Mouse (Mus musculus): Measurements from ENCODE around the gene Tnfaip8l2. TPM values are rescaled to one million over a fixed set of nuclear protein-coding genes. Genes with fewer than 3 reads are reported as not detected.

The Tnfaip8l2 gene
- 100 to 1,000 TPM; 119 to 126 TPM for total RNA-seq (2023)

GRCm38 (mm10) chr3:95141952-95142616 is at the start of gene Tnfaip8l2:
Gene Tnfaip8l2 (minus strand): TSS chr3:95142360.

GRCm38 (mm10) chr3:95159987-95160963 is 18.1 kb upstream of the Tnfaip8l2 start, which contains the start of gene Sema6c:
Gene Sema6c (plus strand): TSS chr3:95160457.

GRCm38 (mm10) chr3:95133680-95134101 is 8.5 kb downstream of the Tnfaip8l2 start, which contains the start of the genes Scnm1 and Lysmd1:
Gene Scnm1 (minus strand): TSS chr3:95134011.
Gene Lysmd1 (plus strand): TSS chr3:95134088.

GRCm38 (mm10) chr3:95124246-95124645 is 17.9 kb downstream of the Tnfaip8l2 start, which contains the start of gene Tmod4:
Gene Tmod4 (plus strand): TSS chr3:95124476.

GRCm38 (mm10) chr3:95110911-95111726 is 31.0 kb downstream of the Tnfaip8l2 start, which contains the start of gene Vps72:
Gene Vps72 (plus strand): TSS chr3:95111022.

GRCm38 (mm10) chr3:95106338-95107117 is 35.6 kb downstream of the Tnfaip8l2 start, which contains the start of gene Pip5k1a:
Gene Pip5k1a (minus strand): TSS chr3:95106930.

Other genes with a start within 250 kb of the Tnfaip8l2 start
- 10 to 100 TPM; 29.7 to 30.8 TPM for gene Selenbp1, start 209.3 kb downstream of the Tnfaip8l2 start, total RNA-seq (2023)
- 10 to 100 TPM; 36.3 to 41.9 TPM for gene Rfx5, start 188.3 kb downstream of the Tnfaip8l2 start, total RNA-seq (2023)
- 10 to 100 TPM; 42.7 to 59.0 TPM for gene Pi4kb, start 167.6 kb downstream of the Tnfaip8l2 start, total RNA-seq (2023)
- 10 to 100 TPM; 30.1 to 45.2 TPM for gene Zfp687, start 126.9 kb downstream of the Tnfaip8l2 start, total RNA-seq (2023)
- gene Psmd4, start 99.7 kb downstream of the Tnfaip8l2 start, total RNA-seq (2023), result 100 to 1,000 TPM; 114 to 127 TPM
- gene Pip5k1a, start 35.4 kb downstream of the Tnfaip8l2 start, total RNA-seq (2023), result 10 to 100 TPM; 23.3 to 23.8 TPM
- gene Vps72, start 31.3 kb downstream of the Tnfaip8l2 start, total RNA-seq (2023), result 10 to 100 TPM; 39.0 to 47.0 TPM
- 1 to 10 TPM; 1.0 to 2.3 TPM for gene Tmod4, start 17.9 kb downstream of the Tnfaip8l2 start, total RNA-seq (2023)
- gene Scnm1, start 8.3 kb downstream of the Tnfaip8l2 start, total RNA-seq (2023), result 10 to 100 TPM; 67.3 to 70.8 TPM
- gene Lysmd1, start 8.3 kb downstream of the Tnfaip8l2 start, total RNA-seq (2023), result 1 to 10 TPM; 1.9 to 2.0 TPM
- gene Sema6c, start 18.1 kb upstream of the Tnfaip8l2 start, total RNA-seq (2023), result under 1 TPM; 0.34 to 0.61 TPM
- gene Gabpb2, start 75.6 kb upstream of the Tnfaip8l2 start, total RNA-seq (2023), result 10 to 100 TPM; 42.6 to 48.5 TPM
- gene Cdc42se1, start 86.4 kb upstream of the Tnfaip8l2 start, total RNA-seq (2023), result 100 to 1,000 TPM; 244 to 259 TPM
- gene Mllt11, start 89.8 kb upstream of the Tnfaip8l2 start, total RNA-seq (2023), result 1 to 10 TPM; 5.6 to 5.7 TPM
- gene Gm128, start 99.2 kb upstream of the Tnfaip8l2 start, total RNA-seq (2023), result under 1 TPM in 1 of 2 experiments, not detected in 1; 0.43 TPM
- gene Bnipl, start 108.8 kb upstream of the Tnfaip8l2 start, total RNA-seq (2023), result not detected
- 10 to 100 TPM; 37.3 to 42.4 TPM for gene Mindy1, start 139.0 kb upstream of the Tnfaip8l2 start, total RNA-seq (2023)
- gene Prune1, start 139.7 kb upstream of the Tnfaip8l2 start, total RNA-seq (2023), result 10 to 100 TPM in 1 of 2 experiments, 1 to 10 TPM in 1; 9.9 to 10.5 TPM
- gene Anxa9, start 164.8 kb upstream of the Tnfaip8l2 start, total RNA-seq (2023), result 1 to 10 TPM; 2.5 to 3.0 TPM
- gene Cers2, start 172.4 kb upstream of the Tnfaip8l2 start, total RNA-seq (2023), result 100 to 1,000 TPM; 131 to 142 TPM
- gene Setdb1, start 214.8 kb upstream of the Tnfaip8l2 start, total RNA-seq (2023), result 10 to 100 TPM; 25.5 to 30.8 TPM